Mouse (Mus musculus): ENCODE measurements around the gene Creb3l2.
"Not testable (repeated sequence)": the region's sequence is repeated elsewhere in the genome, so short reads cannot be mapped to it uniquely, and the experiment has no call there.

DNA sequence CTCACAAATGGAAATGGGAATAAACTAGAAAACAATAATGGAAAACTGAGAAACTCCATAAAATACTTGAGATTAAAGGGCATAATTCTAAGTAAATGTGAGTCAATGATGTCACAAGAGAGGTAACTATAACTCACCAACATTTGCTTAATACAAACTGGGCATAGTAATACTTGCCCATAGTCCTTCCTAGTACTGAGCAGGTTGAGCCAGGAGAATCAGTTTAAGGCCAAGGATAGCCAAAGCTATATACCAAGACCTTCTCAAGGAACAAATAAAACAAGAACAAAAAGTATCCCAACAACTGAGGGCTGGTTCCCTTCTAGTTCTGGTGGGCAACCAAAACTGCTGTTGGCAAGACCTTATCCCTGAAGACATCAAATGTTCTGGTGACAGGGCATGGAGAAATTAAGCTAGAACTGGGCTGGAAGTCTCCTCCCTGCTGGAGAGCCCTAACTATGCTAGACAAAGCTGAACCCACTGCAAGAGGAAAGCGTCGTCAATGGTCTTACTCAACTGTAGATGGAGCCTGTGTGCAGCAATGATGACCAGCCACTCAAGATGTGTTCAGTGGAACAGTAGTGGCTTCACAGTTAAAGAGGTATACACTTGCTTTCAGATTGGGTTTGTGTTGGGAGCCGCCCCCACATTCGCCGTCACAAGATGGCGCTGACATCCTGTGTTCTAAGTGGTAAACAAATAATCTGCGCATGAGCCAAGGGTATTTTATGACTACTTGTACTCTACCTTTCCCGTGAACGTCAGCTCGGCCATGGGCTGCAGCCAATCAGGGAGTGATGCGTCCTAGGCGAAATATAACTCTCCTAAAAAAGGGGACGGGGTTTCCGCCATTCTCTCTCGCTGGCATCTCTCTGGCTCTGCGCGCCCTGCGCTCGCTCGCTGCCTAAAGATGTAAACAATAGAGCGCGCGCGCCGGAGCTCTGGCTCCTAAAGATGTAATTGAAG is 21.9 kb upstream of the Creb3l2 start:
- TF ChIP-seq GATA1, TAL1 (IDR thresholded peaks at IDR 0.05; ENCODE audit: low read length): not testable (repeated sequence)
